Mouse (Mus musculus): Measurements from ENCODE around the gene Numb.

DNA sequence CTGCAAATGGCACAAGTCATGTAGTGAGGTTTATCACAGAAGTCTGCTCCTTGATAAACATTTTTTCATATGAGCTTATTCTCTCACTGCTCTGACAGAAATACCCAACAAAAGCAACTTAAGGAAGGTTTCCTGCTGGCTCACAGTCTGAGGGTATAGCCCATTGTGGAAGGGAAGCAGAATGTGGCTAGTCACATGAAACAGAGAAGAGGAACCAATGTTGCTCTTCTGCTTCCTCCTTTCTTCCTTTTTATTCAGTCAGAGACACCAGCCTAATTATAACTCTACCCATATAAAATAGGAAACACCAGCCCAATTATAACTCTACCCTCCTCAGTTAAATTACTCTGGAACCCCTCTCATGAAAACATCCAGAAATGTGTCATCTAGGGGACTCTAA, 61.0 kb downstream of the Numb start:
- TF ChIP-seq E2F4 (IDR thresholded peaks at IDR 0.05; ENCODE audit: borderline replicate concordance, low read depth, low read length): no peak
- TF ChIP-seq CTCF (IDR thresholded peaks at IDR 0.05 in 2 of 3, conservative IDR thresholded peaks at IDR 0.05 in 1 of 3; ENCODE audit: control insufficient read depth in 1 of 3, insufficient read depth in 1 of 3, low read depth in 2 of 3, low read length in 3 of 3, poor library complexity in 1 of 3, severe bottlenecking in 1 of 3): no peak
- TF ChIP-seq EP300 (IDR thresholded peaks at IDR 0.05; ENCODE audit: low read depth in 1 of 2, low read length in 2 of 2): 0 out of 4 replicates have a peak, but pooled peaks of 1 of the 2 experiments have one; percentile 25
- TF ChIP-seq MXI1 (IDR thresholded peaks at IDR 0.05; ENCODE audit: low read depth, low read length): no peak
- TF ChIP-seq MYB (IDR thresholded peaks at IDR 0.05; ENCODE audit: low read depth, low read length): no peak
- peak; percentile 43; the same call in 1 of the 2 replicates for TF ChIP-seq USF1 (IDR thresholded peaks at IDR 0.05; ENCODE audit: low read depth, low read length)
- TF ChIP-seq MEF2A (IDR thresholded peaks at IDR 0.05; ENCODE audit: extremely low read depth, insufficient replicate concordance, low read depth, low read length, poor library complexity, severe bottlenecking): no peak

Data from MEL (cell line).